Mouse (Mus musculus): ENCODE measurements at regions not wholly inside any gene's neighbourhood (a gene's known extent, or its start where the extent isn't known, plus 50 kb on each side); places are given as distances from the start of the nearest gene placed in this dataset.
"Not testable (repeated sequence)": the region's sequence is repeated elsewhere in the genome, so short reads cannot be mapped to it uniquely, and the experiment has no call there.

DNA sequence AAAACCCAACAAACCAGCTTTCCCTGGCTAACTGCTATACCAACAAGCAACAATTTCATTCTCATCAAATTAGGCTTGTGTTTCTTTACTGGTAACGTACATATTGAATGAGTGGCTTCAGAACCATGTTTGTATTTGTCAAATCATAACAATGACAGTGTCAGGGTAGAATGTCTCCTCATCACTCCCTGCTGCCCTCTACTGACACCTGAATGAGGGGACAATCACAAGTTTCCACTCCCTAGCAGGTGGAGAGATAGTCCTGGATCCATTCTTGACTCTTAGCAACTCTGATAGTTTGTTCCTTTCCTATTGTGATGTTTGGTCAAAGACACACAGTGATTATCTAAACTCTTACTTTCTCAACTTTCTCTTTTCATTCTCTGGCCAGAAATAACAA lies 140.4 kb upstream of the Fam3c start:
- Histone ChIP-seq H3K4me2 (replicated peaks) (no peak overlapping the region), H3K9me3 (no peaks in the 10 kb centered on the region), H3K27me3 (no peaks in the 10 kb centered on the region), H3K9ac (no peak overlapping the region), H3K4me1 (no peaks in the 10 kb centered on the region), H3K36me3 (no peaks in the 10 kb centered on the region), H3K27ac (no peak overlapping the region), H3K4me3 (no peak overlapping the region)
- 92% methylated on average over 1 of the region's 1 CpGs for WGBS
- no peak for ATAC-seq (ENCODE audit: insufficient number of reproducible peaks, insufficient read depth, low FRiP score, low TSS enrichment)

DNA sequence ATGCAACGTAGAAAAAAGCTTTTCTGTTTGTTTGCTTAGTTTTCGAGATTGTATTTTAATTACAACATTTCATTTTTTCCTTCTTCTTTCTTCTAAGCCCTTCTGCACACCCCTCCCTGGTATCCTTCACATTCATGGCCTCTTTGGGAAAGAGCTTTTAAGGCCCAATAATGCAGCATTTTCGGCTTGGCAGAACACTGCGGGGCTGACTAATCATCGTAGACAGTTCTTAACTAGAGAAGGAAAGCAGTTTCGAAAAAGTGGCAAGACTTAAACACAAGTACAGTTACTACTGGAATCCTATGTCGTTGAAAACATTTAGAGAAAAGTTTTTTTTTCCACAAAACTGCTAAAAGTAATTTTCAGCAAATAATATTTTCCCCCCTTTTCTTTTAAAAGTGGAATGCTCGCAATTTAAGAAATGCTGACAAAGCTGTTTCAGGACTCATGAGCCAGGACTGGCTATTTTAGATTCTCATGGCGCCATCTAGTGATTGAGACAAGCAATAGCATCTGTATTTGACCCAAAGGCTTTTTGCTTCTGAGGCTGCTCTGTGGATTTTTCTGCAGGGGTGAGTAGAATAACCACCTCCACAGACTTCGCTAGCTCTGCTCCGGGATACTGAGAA lies 137.7 kb upstream of the Fam3c start:
- H3K9me3 ChIP-seq, result no peaks in the 10 kb centered on the region
- no peak overlapping the region for H3K9ac ChIP-seq
- no peaks in the 10 kb centered on the region for H3K36me3 ChIP-seq
- WGBS, result 46% methylated on average over 11 of the region's 11 CpGs
- H3K27ac ChIP-seq, result no peak overlapping the region
- H3K4me1 ChIP-seq, result no peaks in the 10 kb centered on the region
- no peak for ATAC-seq (ENCODE audit: insufficient number of reproducible peaks, insufficient read depth, low FRiP score, low TSS enrichment)
- no peak overlapping the region for H3K4me2 ChIP-seq (replicated peaks)
- H3K4me3 ChIP-seq, result no peak overlapping the region
- no peaks in the 10 kb centered on the region for H3K27me3 ChIP-seq

GRCm38 (mm10) chr6:22492896-22493295 lies 136.9 kb upstream of the Fam3c start:
- no peaks in the 10 kb centered on the region for H3K4me1 ChIP-seq
- no peaks in the 10 kb centered on the region for H3K9me3 ChIP-seq
- H3K27me3 ChIP-seq, result no peaks in the 10 kb centered on the region
- no peak overlapping the region for H3K4me2 ChIP-seq (replicated peaks)
- WGBS, result 88% methylated on average over 17 of the region's 17 CpGs
- no peak overlapping the region for H3K9ac ChIP-seq
- H3K4me3 ChIP-seq, result no peak overlapping the region
- ATAC-seq (ENCODE audit: insufficient number of reproducible peaks, insufficient read depth, low FRiP score, low TSS enrichment), result no peak
- no peak overlapping the region for H3K27ac ChIP-seq
- H3K36me3 ChIP-seq, result no peaks in the 10 kb centered on the region

DNA sequence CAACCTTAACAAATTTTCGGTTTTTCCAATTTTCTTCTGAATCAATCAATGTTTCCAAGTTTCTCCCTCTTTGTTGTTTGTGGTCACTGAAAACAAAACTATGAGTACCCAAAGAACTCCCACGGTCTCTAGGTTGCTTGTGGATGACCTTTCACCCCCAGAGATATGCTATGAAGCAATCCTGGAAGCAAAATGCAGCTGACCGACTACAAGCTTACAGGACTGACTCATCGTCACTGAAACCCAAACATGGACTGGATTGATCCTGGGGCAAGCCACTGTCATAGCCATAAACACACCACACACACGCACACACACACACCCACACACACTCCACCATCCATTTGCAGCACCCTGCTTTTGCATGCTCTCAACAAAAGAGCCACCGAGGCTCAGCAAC lies 134.7 kb upstream of the Fam3c start:
- Histone ChIP-seq H3K4me3 (no peak overlapping the region), H3K4me1 (no peaks in the 10 kb centered on the region), H3K27ac (no peak overlapping the region), H3K27me3 (no peaks in the 10 kb centered on the region), H3K4me2 (replicated peaks) (no peak overlapping the region), H3K36me3 (no peaks in the 10 kb centered on the region), H3K9me3 (no peaks in the 10 kb centered on the region), H3K9ac (no peak overlapping the region)
- WGBS, result 86% methylated on average over 6 of the region's 6 CpGs
- ATAC-seq (ENCODE audit: insufficient number of reproducible peaks, insufficient read depth, low FRiP score, low TSS enrichment), result no peak

DNA sequence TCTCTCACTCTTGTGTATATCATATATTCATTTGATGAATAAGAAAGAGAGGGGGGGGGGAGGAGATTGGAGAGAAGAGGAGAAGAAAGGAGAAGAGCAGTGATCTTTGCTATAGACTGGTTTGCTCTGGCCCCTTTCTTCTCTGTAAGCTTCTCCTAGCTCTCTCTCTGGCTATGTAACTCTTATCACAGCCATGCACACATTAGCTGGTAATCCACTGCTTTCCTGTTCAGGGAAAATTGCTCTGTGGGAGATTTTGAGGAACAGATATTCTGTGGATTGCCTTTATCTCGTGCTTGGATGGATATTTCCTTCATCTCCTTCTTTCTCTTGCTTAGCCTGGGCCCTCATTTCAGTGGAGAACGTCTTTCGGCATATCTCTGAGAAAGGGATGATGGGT lies 131.4 kb upstream of the Fam3c start:
- Histone ChIP-seq H3K36me3 (no peaks in the 10 kb centered on the region), H3K4me2 (replicated peaks) (no peak overlapping the region), H3K4me3 (no peak overlapping the region), H3K27me3 (no peaks in the 10 kb centered on the region), H3K9ac (no peak overlapping the region), H3K27ac (no peak overlapping the region), H3K9me3 (no peaks in the 10 kb centered on the region), H3K4me1 (no peaks in the 10 kb centered on the region)
- WGBS, result 75% methylated on average over 3 of the region's 3 CpGs
- no peak for ATAC-seq (ENCODE audit: insufficient number of reproducible peaks, insufficient read depth, low FRiP score, low TSS enrichment)

- no peak for ATAC-seq (ENCODE audit: insufficient number of reproducible peaks, insufficient read depth, low FRiP score, low TSS enrichment)
- 80% methylated on average over 11 of the region's 11 CpGs for WGBS
- H3K9ac ChIP-seq, result no peak overlapping the region
- H3K9me3 ChIP-seq, result no peaks in the 10 kb centered on the region
- no peak overlapping the region for H3K4me3 ChIP-seq
- H3K4me1 ChIP-seq, result no peaks in the 10 kb centered on the region
- no peaks in the 10 kb centered on the region for H3K36me3 ChIP-seq
- H3K27me3 ChIP-seq, result no peaks in the 10 kb centered on the region
- no peak overlapping the region for H3K27ac ChIP-seq
- no peak overlapping the region for H3K4me2 ChIP-seq (replicated peaks)
Measured at GRCm38 (mm10) chr6:22485828-22486518, 129.9 kb upstream of the Fam3c start.

DNA sequence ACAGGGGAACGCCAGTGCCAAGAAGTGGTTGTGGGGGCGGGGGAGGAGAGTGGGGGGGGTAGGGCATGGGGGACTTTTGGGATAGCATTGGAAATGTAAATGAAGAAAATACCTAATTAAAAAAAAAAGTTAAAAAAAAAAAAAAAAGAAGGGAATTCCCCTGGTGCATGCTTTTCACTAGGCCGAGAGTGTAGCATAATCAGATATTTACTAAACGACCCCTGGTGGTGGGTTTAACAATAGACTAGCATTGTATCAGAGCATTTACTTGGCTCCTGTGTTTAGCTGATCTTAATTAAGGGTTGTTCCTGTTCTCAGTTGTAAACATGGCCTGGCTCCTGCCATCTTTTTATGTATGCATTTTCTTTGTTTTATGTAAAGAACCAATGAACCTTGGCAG lies 126.2 kb upstream of the Fam3c start:
- H3K27me3 ChIP-seq; H3K4me3 ChIP-seq; H3K4me1 ChIP-seq; ATAC-seq (ENCODE audit: insufficient number of reproducible peaks, insufficient read depth, low FRiP score, low TSS enrichment); H3K4me2 ChIP-seq (replicated peaks); H3K27ac ChIP-seq; H3K9me3 ChIP-seq; H3K36me3 ChIP-seq; H3K9ac ChIP-seq: not testable (repeated sequence)
- WGBS, result 83% methylated on average over 4 of the region's 4 CpGs

GRCm38 (mm10) chr6:22474604-22475003 lies 118.6 kb upstream of the Fam3c start:
- H3K4me3 ChIP-seq, result no peak overlapping the region
- no peaks in the 10 kb centered on the region for H3K36me3 ChIP-seq
- H3K4me1 ChIP-seq, result no peaks in the 10 kb centered on the region
- H3K27ac ChIP-seq, result no peak overlapping the region
- no peak for ATAC-seq (ENCODE audit: insufficient number of reproducible peaks, insufficient read depth, low FRiP score, low TSS enrichment)
- H3K9me3 ChIP-seq, result no peaks in the 10 kb centered on the region
- no peaks in the 10 kb centered on the region for H3K27me3 ChIP-seq
- H3K4me2 ChIP-seq (replicated peaks), result no peak overlapping the region
- H3K9ac ChIP-seq, result no peak overlapping the region
- WGBS, result 85% methylated on average over 4 of the region's 4 CpGs

GRCm38 (mm10) chr6:22474011-22474410 lies 118.0 kb upstream of the Fam3c start:
- Histone ChIP-seq H3K9ac (no peak overlapping the region), H3K27me3 (no peaks in the 10 kb centered on the region), H3K4me3 (no peak overlapping the region), H3K4me1 (no peaks in the 10 kb centered on the region), H3K27ac (no peak overlapping the region), H3K9me3 (no peaks in the 10 kb centered on the region), H3K4me2 (replicated peaks) (no peak overlapping the region), H3K36me3 (no peaks in the 10 kb centered on the region)
- WGBS, result 75% methylated on average over 2 of the region's 2 CpGs
- ATAC-seq (ENCODE audit: insufficient number of reproducible peaks, insufficient read depth, low FRiP score, low TSS enrichment), result no peak

DNA sequence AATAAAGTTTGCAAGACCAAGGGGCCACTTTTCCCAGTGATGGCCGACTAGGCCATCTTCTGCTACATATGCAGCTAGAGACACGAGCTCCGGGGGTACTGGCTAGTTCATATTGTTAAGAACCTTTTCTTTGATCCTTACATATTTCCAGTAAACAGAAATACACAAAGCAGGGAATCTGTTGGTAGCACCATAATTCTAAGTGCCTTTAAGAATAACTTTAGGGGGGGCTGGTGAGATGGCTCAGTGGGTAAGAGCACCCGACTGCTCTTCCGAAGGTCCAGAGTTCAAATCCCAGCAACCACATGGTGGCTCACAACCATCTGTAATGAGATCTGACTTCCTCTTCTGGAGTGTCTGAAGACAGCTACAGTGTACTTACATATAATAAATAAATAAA lies 116.4 kb upstream of the Fam3c start:
- 88% methylated on average over 5 of the region's 5 CpGs for WGBS
- ATAC-seq (ENCODE audit: insufficient number of reproducible peaks, insufficient read depth, low FRiP score, low TSS enrichment); H3K4me3 ChIP-seq; H3K9ac ChIP-seq; H3K27me3 ChIP-seq; H3K36me3 ChIP-seq; H3K4me1 ChIP-seq; H3K27ac ChIP-seq; H3K4me2 ChIP-seq (replicated peaks); H3K9me3 ChIP-seq: not testable (repeated sequence)

GRCm38 (mm10) chr6:22467334-22467993 lies 111.4 kb upstream of the Fam3c start:
- no peaks in the 10 kb centered on the region for H3K36me3 ChIP-seq
- no peak overlapping the region for H3K9ac ChIP-seq
- H3K4me3 ChIP-seq, result no peak overlapping the region
- no peak for ATAC-seq (ENCODE audit: insufficient number of reproducible peaks, insufficient read depth, low FRiP score, low TSS enrichment)
- no peaks in the 10 kb centered on the region for H3K27me3 ChIP-seq
- no peak overlapping the region for H3K27ac ChIP-seq
- H3K4me2 ChIP-seq (replicated peaks), result no peak overlapping the region
- H3K4me1 ChIP-seq, result no peaks in the 10 kb centered on the region
- H3K9me3 ChIP-seq, result no peaks in the 10 kb centered on the region
- WGBS, result 79% methylated on average over 11 of the region's 11 CpGs

DNA sequence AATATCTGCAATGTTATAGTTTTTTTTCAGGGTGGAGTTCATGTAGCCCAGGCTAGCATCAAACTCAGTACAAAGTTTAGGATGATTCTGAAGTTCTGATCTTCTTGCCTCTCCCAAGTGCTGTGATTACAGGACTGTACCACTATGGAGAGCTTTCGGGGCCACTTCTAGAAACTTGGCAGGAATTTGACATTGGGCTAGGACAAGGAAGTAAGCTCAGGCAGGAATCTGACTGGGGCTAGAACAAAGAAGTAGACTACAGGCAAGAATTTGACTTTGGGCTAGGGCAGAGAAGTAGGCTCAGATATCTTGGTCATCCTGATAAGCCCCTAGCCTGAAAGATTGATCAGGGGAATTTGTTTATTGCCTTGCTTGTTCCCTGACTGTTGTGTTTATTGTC lies 109.9 kb upstream of the Fam3c start:
- H3K9me3 ChIP-seq, result no peaks in the 10 kb centered on the region
- no peaks in the 10 kb centered on the region for H3K4me1 ChIP-seq
- 93% methylated on average over 1 of the region's 1 CpGs for WGBS
- H3K27me3 ChIP-seq, result no peaks in the 10 kb centered on the region
- H3K27ac ChIP-seq, result no peak overlapping the region
- no peaks in the 10 kb centered on the region for H3K36me3 ChIP-seq
- no peak overlapping the region for H3K9ac ChIP-seq
- no peak for ATAC-seq (ENCODE audit: insufficient number of reproducible peaks, insufficient read depth, low FRiP score, low TSS enrichment)
- no peak overlapping the region for H3K4me2 ChIP-seq (replicated peaks)
- no peak overlapping the region for H3K4me3 ChIP-seq

Measured in embryonic facial prominence, embryonic 12.5 days (tissue).